Mouse (Mus musculus): Measurements from ENCODE around the gene Tcstv3. TPM values are rescaled to one million over a fixed set of nuclear protein-coding genes. Genes with fewer than 3 reads are reported as not detected.

Tcstv3 gene
- polyA plus RNA-seq, 1 experiment from 2014 or later: not detected

DNA sequence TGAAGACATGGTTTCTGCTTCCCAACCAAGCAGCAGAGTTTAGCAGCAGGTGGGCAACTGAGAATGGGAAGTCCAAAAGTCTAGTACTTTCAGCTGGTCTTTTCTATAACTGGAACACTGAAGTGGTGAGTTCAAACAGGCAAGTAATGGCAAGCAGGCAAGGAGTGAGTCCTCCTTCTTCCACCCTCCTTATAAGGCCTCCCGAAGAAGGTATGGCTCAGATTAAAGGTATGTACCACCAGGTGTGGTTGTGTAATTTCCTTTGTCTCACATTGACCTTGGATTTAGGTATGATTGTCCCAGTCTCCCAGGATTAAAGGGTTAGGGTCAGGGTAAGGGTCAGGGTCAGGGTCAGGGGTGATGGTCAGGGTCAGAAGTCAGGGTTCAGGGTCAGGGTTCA, 4.0 kb downstream of the Tcstv3 start:
- Histone ChIP-seq H3K9ac (ENCODE audit: low read depth, low read length) (no peak overlapping the region), H3K27ac (ENCODE audit: low read depth, low read length) (no peak overlapping the region), H3K9me3 (replicated peaks; ENCODE audit: control insufficient read depth, low read length) (no peaks in the 10 kb centered on the region), H3K4me2 (no peak overlapping the region), H3K36me3 (ENCODE audit: control insufficient read depth, insufficient read depth, low read length) (no peaks in the 10 kb centered on the region), H3K4me1 (ENCODE audit: control insufficient read depth, insufficient read depth, low read length) (no peaks in the 10 kb centered on the region), H3K4me3 (ENCODE audit: low read depth, low read length) (no peak overlapping the region), H3K27me3 (ENCODE audit: control insufficient read depth, insufficient read depth, low read length) (no peaks in the 10 kb centered on the region)
- 83% methylated on average over 1 of the region's 1 CpGs for WGBS (ENCODE audit: insufficient replicate concordance)
- ATAC-seq (replicated peaks; ENCODE audit: insufficient number of reproducible peaks, low FRiP score, low TSS enrichment): no peak

Other genes starting within 250 kb of the Tcstv3 start
- gene Gm20767, start 176.6 kb upstream of the Tcstv3 start, polyA plus RNA-seq (2014; fragmentation: Nextera tagmentation; extraction: Ambion mirVana): not detected in 2 replicates
- gene Gm21818, start 144.4 kb upstream of the Tcstv3 start, polyA plus RNA-seq (2014; fragmentation: Nextera tagmentation; extraction: Ambion mirVana): not detected in 2 replicates
- gene Gm21762, start 100.9 kb upstream of the Tcstv3 start, polyA plus RNA-seq (2014; fragmentation: Nextera tagmentation; extraction: Ambion mirVana): not detected in 2 replicates
- gene Gm21731, start 77.8 kb upstream of the Tcstv3 start, polyA plus RNA-seq (2014; fragmentation: Nextera tagmentation; extraction: Ambion mirVana): not detected in 2 replicates
- not detected in 2 replicates for gene AF067061, start 53.8 kb upstream of the Tcstv3 start, polyA plus RNA-seq (2014; fragmentation: Nextera tagmentation; extraction: Ambion mirVana)
- not detected in 2 replicates for gene BC147527, start 16.5 kb upstream of the Tcstv3 start, polyA plus RNA-seq (2014; fragmentation: Nextera tagmentation; extraction: Ambion mirVana)

Measured in heart, embryonic 11.5 days (tissue).